Mouse (Mus musculus): ENCODE measurements around the gene Hoxb9. TPM values are rescaled to one million over a fixed set of nuclear protein-coding genes. Genes with fewer than 3 reads are reported as not detected.

Hoxb9 gene
- polyA plus RNA-seq (2015; fragmentation: Nextera tagmentation; extraction: Ambion mirVana), result not detected in 2 replicates

DNA sequence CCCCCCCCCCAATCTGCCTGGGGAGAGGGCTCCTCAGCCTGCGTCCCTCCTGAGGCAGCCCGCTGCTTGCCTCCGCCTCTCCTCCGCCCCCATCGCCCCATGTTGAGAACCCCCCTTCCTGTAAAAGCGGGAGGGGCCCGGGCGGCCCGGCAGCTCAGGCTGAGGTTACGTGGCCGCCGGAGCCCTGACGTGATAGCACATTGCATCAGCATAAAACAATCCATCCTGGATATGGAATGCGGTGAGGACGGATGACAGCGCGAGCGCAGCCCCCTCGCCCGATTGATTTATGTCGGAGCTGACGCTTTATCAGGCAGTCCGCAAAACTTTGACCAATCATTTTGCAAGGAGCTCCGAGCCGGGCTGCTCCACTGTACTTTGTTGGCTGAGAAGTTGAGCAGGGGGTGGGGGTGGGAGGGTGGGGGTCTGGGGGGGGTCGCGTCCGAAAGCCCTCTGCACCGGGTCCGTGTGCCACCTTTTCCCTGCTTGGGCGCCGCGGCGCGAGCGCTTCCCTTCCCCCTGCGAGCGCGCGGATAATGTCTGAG, at the start of gene Hoxb9:
Gene Hoxb9 (plus strand): TSS at position 462 of the 545 bp plus-strand sequence.
- ATAC-seq, result no peak
- Histone ChIP-seq H3K36me3 (no peaks in the 10 kb centered on the region), H3K9me3 (no peaks in the 10 kb centered on the region), H3K4me2 (replicated peaks) (peak within 1 kb of the TSS; percentile 9; the same call in 1 of the 2 replicates), H3K9ac (replicated peaks) (no peak within 1 kb of the TSS), H3K27me3 (peaks cover 100% of the 10 kb centered on the region), H3K27ac (no peak within 1 kb of the TSS), H3K4me1 (replicated peaks) (peaks cover 6% of the 10 kb centered on the region), H3K4me3 (replicated peaks) (peak within 1 kb of the TSS; percentile 6; the same call in 1 of the 2 replicates)
- under 1% methylated on average over 40 of the region's 40 CpGs for whole genome bisulfite sequencing

DNA sequence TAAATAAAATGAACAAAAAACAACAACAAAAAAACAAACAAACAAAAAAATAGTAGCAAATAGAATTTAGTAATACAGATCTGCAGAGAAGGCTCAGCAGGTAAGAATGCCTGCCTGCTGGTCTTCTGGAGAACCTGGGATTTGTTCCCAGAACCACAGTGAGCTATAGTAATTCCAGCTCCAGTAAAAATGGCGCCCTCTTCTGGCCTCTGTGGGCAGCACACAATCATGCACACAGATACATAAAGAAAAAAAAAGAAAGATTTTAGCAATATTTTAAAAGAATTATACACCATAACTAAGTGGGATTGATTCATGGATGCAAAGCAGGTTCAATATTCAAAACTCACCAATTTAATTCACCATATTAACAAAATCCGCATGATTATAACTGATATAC, 47.4 kb upstream of the Hoxb9 start:
- Histone ChIP-seq H3K27me3 (peaks cover 13% of the 10 kb centered on the region), H3K27ac (no peak overlapping the region), H3K9ac (replicated peaks) (no peak overlapping the region), H3K36me3 (no peaks in the 10 kb centered on the region), H3K4me1 (replicated peaks) (no peaks in the 10 kb centered on the region), H3K4me3 (replicated peaks) (no peak overlapping the region), H3K4me2 (replicated peaks) (no peak overlapping the region), H3K9me3 (no peaks in the 10 kb centered on the region)
- WGBS, result 36% methylated on average over 2 of the region's 2 CpGs
- no peak for ATAC-seq

DNA sequence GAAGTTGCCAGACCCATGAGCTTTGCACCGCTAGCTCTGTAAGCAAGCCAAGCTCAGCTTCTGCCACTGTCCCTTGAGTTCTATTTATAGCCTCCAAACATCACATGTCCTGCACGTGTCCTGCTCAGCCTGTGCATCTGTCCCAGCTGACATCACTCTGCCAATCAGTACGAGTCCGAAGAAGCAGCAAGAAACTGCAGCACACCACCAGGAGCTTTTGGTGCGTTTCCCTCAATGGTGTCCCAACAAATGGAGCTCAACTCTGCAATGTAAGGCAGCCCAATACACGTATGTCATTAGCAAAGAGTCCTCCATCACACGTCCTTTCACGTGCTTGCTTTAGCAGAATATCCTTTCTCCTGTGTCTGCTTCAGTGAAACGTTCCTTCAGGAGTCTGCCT, 43.6 kb upstream of the Hoxb9 start:
- Histone ChIP-seq H3K4me1 (replicated peaks) (no peaks in the 10 kb centered on the region), H3K4me2 (replicated peaks) (no peak overlapping the region), H3K27ac (no peak overlapping the region), H3K36me3 (no peaks in the 10 kb centered on the region), H3K9me3 (no peaks in the 10 kb centered on the region), H3K4me3 (replicated peaks) (no peak overlapping the region), H3K9ac (replicated peaks) (no peak overlapping the region), H3K27me3 (peaks cover 21% of the 10 kb centered on the region; the same call in 1 of the 2 replicates)
- 79% methylated on average over 9 of the region's 9 CpGs for WGBS
- ATAC-seq, result no peak

DNA sequence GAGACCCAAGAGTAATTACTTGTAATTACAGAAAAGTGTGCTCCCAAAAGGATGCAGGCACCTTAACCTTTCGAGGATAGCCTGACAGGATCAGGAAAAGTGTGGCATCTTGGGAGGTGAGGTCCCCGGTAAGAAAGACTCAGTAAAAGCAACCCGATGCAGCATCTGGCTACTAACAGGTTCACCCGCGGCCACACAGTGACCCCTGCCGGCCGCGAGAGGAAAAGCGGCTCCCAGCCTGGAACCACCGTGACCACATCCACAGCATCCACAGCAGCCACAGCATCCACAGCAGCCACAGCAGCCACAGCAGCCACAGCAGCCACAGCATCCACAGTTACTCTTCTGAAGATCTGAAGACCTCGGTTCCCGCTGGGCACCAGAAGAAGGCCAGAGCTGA, 36.4 kb upstream of the Hoxb9 start:
- Histone ChIP-seq H3K4me1 (replicated peaks) (no peaks in the 10 kb centered on the region), H3K9me3 (no peaks in the 10 kb centered on the region), H3K27me3 (peaks cover 52% of the 10 kb centered on the region), H3K4me2 (replicated peaks) (no peak overlapping the region), H3K4me3 (replicated peaks) (no peak overlapping the region), H3K36me3 (no peaks in the 10 kb centered on the region), H3K9ac (replicated peaks) (no peak overlapping the region), H3K27ac (no peak overlapping the region)
- 3% methylated on average over 12 of the region's 12 CpGs for WGBS
- no peak for ATAC-seq

DNA sequence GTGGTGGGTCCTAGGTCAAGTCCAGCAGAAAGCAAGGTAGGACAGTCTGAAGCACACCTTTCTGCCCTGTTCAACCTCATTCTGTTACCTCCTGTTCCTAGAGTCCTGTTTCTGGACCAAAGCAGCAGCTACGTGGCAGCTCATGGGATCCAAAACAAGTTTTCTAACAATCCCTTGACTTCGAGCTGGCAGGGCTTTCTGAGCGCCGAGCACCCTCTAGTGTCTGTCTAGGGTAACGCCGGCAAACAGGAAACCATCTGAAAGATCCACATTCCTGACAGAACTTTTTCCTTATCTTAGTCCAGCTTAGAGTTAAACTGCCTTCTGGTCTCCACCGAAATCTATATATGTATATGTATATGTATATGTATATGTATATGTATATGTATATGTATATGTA, 31.0 kb upstream of the Hoxb9 start:
- Histone ChIP-seq H3K4me1 (replicated peaks) (no peaks in the 10 kb centered on the region), H3K9ac (replicated peaks) (no peak overlapping the region), H3K27ac (no peak overlapping the region), H3K4me2 (replicated peaks) (no peak overlapping the region), H3K36me3 (no peaks in the 10 kb centered on the region), H3K27me3 (peaks cover 50% of the 10 kb centered on the region), H3K9me3 (no peaks in the 10 kb centered on the region), H3K4me3 (replicated peaks) (no peak overlapping the region)
- ATAC-seq, result no peak
- WGBS, result 2% methylated on average over 7 of the region's 7 CpGs

DNA sequence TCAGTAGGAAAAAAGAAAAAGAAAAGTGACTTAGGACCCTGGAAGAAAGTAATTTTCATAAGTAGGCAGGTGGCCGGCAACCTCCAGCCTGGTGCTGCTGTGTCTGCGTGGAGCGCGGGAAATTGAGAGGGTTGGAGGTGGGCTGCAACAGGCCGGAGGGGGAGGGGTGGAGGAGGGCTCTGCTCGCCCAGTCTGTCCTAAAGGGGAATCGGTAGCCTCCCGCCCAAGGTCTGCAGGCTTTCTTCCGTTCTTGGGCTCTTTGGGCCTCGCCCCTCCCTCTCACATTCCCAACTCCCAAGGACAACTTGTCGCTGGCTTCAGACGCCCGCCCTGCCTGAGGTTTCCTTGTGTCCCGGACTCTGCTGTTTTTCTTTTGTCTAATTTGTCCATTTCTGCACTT, 20.4 kb upstream of the Hoxb9 start:
- no peak for ATAC-seq
- 1% methylated on average over 14 of the region's 14 CpGs for WGBS
- H3K4me2 ChIP-seq (replicated peaks), result no peak overlapping the region

DNA sequence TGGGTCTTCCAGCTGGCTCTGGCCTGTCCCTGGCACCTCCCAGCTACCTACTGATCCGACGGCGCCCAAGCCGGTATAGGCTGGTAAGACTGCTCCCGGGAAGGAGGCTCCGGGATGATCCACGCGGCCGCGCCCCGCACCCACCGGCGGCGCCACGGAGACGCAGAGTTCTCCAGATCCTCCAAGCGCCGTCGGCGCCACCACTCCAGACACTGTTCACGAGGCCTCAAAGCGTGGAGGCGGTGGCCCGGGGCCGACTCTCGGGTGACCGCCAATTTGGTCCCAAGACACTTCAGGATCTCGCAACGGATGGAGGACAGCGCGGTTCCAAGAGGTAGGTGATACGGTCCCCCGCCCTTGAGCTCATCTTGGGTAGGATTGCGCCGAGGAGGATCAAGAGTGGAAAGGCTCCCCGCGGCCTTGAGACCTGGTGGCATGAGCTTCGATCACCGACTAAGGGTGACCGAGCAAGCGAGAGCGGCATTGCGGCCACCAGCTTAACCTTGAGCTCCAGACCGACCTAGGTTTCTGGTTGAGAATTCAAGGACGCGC, 19.7 kb upstream of the Hoxb9 start:
- Histone ChIP-seq H3K27ac (no peak overlapping the region), H3K36me3 (no peaks in the 10 kb centered on the region), H3K4me3 (replicated peaks) (no peak overlapping the region), H3K4me1 (replicated peaks) (no peaks in the 10 kb centered on the region), H3K27me3 (peaks cover 99% of the 10 kb centered on the region), H3K9ac (replicated peaks) (no peak overlapping the region), H3K4me2 (replicated peaks) (no peak overlapping the region), H3K9me3 (no peaks in the 10 kb centered on the region)
- ATAC-seq, result no peak
- 2% methylated on average over 46 of the region's 46 CpGs for WGBS

More for the DNA sequence above, 20.4 kb upstream of the Hoxb9 start:
- H3K4me1 ChIP-seq (replicated peaks), result no peaks in the 10 kb centered on the region
- H3K27me3 ChIP-seq, result peaks cover 99% of the 10 kb centered on the region
- H3K36me3 ChIP-seq, result no peaks in the 10 kb centered on the region
- no peak overlapping the region for H3K4me3 ChIP-seq (replicated peaks)
- no peak overlapping the region for H3K27ac ChIP-seq
- no peaks in the 10 kb centered on the region for H3K9me3 ChIP-seq
- H3K9ac ChIP-seq (replicated peaks), result no peak overlapping the region

DNA sequence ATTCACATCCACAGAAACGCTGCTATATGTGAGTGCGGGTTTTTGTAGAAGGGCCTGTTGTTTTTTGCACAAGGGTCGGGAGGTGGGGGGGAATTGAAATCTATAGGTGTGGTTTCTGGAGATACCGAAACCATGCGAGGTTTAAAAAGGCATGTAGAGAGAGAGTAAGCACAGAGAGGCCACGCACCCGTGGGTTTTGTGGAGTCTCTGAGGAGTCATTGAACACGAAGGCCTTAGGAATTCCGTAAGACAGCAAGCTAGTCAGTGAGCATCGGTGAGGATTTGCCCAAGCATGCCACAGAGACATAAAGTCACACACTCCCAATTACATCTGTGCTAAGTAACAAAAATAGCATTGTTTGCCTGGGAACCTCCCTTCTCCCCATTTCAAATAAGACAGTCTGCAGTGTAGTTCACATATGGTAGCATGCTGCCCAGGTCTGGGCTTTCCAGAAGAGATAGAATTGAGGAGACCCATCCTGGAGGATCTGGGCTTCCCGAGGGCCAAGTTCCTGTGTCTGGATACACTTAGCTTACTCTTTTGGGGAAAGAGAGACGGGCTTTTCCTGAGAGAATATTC, 18.6 kb upstream of the Hoxb9 start:
- Histone ChIP-seq H3K9ac (replicated peaks) (no peak overlapping the region), H3K9me3 (no peaks in the 10 kb centered on the region), H3K36me3 (no peaks in the 10 kb centered on the region), H3K4me2 (replicated peaks) (no peak overlapping the region), H3K27me3 (peaks cover 100% of the 10 kb centered on the region), H3K27ac (no peak overlapping the region), H3K4me1 (replicated peaks) (no peaks in the 10 kb centered on the region), H3K4me3 (replicated peaks) (no peak overlapping the region)
- WGBS, result 3% methylated on average over 12 of the region's 12 CpGs
- no peak for ATAC-seq

DNA sequence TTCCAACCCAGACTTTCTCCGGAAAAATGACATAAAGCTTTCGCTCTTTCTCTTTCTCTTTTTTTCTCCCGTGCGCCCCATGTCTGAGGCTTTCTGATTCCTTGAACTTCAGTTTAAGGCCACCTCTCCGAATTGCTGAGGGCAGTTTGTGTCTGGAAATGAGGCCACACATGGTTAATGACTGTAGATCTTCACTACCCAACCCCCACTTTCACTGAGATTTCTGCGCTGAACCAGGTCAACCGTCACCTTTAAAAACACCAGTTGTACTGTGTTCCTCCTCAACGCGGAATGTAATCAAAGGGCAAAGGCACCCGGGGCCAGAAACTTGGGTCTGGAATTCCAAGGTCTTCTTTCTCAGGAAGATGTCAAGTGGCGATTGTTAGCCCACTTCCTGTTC, 17.0 kb upstream of the Hoxb9 start:
- Histone ChIP-seq H3K36me3 (no peaks in the 10 kb centered on the region), H3K27me3 (peaks cover 100% of the 10 kb centered on the region)
- 2% methylated on average over 11 of the region's 11 CpGs for WGBS

DNA sequence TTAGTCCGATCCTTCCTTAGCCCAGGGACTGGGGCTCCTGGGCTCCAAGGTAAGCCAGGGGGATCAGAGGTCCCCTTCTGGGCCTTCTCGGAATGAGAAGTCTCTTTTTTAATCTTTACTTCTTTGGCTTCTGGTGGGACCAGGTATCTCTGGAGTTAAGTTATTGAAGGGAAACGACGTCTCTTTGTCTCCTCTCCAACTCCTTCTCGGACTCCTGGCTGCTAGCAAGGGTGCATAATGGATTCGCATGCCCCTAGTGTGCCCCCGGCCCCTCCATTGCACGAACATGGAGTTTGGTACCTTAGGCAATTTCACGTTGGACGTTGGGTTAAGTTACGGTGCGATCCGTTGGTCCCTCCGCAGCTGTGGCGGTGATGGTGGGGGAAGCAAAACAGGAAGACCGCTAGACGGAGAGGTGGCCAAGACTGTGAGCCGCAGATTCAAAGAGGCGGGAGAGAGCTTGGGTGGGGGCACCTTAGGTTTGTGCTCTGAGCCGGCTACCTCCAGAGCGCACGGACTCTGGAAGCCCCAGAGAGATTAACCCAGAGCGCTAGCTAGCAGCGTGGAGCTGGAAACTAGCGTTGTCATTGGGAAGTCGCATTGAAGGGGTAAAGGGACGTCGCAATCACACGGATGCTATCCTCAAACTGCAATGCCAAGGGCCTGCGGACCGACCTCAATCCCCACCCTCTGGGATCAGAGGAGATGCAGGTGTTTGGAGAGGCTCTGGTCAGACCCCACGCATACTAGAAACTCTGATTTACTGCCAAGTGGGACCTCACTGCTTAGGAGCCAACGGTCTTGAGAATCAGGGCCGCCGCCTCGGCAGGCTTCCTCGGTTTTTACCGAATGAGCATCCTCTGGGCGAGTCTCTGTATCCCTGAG, 15.9 kb upstream of the Hoxb9 start:
- no peak overlapping the region for H3K4me2 ChIP-seq (replicated peaks)
- WGBS, result under 1% methylated on average over 39 of the region's 39 CpGs
- ATAC-seq, result no peak
- H3K27me3 ChIP-seq, result peaks cover 100% of the 10 kb centered on the region
- no peak overlapping the region for H3K9ac ChIP-seq (replicated peaks)
- H3K27ac ChIP-seq, result no peak overlapping the region
- H3K4me1 ChIP-seq (replicated peaks), result no peaks in the 10 kb centered on the region
- H3K9me3 ChIP-seq, result no peaks in the 10 kb centered on the region
- no peaks in the 10 kb centered on the region for H3K36me3 ChIP-seq
- H3K4me3 ChIP-seq (replicated peaks), result no peak overlapping the region

More for the DNA sequence above, 17.0 kb upstream of the Hoxb9 start:
- no peaks in the 10 kb centered on the region for H3K9me3 ChIP-seq
- H3K4me3 ChIP-seq (replicated peaks), result no peak overlapping the region
- H3K4me2 ChIP-seq (replicated peaks), result no peak overlapping the region
- ATAC-seq, result no peak
- H3K9ac ChIP-seq (replicated peaks), result no peak overlapping the region
- no peak overlapping the region for H3K27ac ChIP-seq
- no peaks in the 10 kb centered on the region for H3K4me1 ChIP-seq (replicated peaks)

DNA sequence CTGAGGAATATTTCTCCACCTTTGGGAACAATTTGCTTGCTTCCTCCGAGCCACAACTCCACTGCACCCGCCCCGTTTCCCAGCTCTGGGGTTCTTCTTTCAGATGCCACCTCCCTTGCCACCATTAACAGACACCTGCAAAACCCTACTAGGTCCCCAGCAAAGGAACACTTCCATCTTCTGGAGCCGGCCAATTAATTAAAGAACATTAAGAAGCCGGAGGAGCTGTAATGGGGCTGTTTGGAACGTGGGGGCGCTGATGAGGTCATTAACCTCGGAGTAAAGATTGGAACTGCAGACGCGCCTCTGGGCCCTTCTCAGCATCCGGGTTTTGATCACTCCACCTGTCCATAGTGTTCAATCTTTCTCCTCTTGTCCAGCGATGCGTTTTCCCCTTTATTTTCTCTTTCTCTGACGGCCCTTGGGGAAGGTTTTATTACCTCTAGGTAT, 15.2 kb upstream of the Hoxb9 start:
- WGBS, result 2% methylated on average over 14 of the region's 14 CpGs
- Histone ChIP-seq H3K36me3 (no peaks in the 10 kb centered on the region), H3K4me2 (replicated peaks) (no peak overlapping the region), H3K9me3 (no peaks in the 10 kb centered on the region), H3K27me3 (peaks cover 100% of the 10 kb centered on the region), H3K4me1 (replicated peaks) (no peaks in the 10 kb centered on the region), H3K4me3 (replicated peaks) (no peak overlapping the region), H3K27ac (no peak overlapping the region), H3K9ac (replicated peaks) (no peak overlapping the region)
- ATAC-seq, result no peak

DNA sequence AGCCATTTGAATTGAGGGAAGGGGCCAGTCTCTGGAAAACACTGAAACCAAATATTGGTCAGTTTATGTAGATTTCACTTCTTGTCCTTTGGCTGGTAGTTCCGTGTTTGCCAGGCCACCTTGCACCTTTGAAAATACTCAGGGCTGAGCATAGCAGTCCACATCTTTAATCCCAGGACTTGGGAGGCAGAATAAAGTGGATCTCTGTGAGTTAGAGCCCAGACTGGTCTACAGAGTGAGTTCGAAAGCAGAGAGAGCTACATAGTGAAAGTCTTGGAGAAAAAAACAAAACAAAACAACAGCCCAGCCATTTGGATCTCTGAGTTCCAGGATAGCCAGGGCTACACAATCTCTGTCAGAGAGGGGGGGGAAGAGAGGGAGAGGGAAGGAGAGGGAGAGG, 14.1 kb upstream of the Hoxb9 start:
- Histone ChIP-seq H3K27ac (no peak overlapping the region), H3K4me2 (replicated peaks) (no peak overlapping the region), H3K27me3 (peaks cover 100% of the 10 kb centered on the region), H3K9me3 (no peaks in the 10 kb centered on the region), H3K36me3 (no peaks in the 10 kb centered on the region), H3K4me1 (replicated peaks) (no peaks in the 10 kb centered on the region), H3K9ac (replicated peaks) (no peak overlapping the region), H3K4me3 (replicated peaks) (no peak overlapping the region)
- WGBS, result 25% methylated on average over 2 of the region's 2 CpGs
- ATAC-seq, result no peak

Data from midbrain, embryonic 13.5 days (tissue).